Mouse (Mus musculus) spleen, adult 2 months (tissue): ENCODE measurements around the gene Selenbp1.

Experiments
- CTCF ChIP-seq: fragments of 200-500 bp; IDR thresholded peaks from 2 replicates; pipeline ENCODE4 v1.5.1; 2011; ENCODE audit warnings: mild to moderate bottlenecking, inconsistent platforms; ENCODE audit not compliant: insufficient read depth, insufficient read length, insufficient replicate concordance; ENCODE audit errors: extremely low read depth
- POLR2A ChIP-seq: fragments of 200-500 bp; IDR thresholded peaks from 2 replicates; pipeline ENCODE4 v1.6.1; 2011; ENCODE audit warnings: low read depth, low read length, inconsistent platforms

- TF ChIP-seq CTCF (no peak), POLR2A (no peak)
Measured at GRCm38 (mm10) chr3:94964989-94965388, 32.1 kb downstream of the Selenbp1 start.
